Mouse (Mus musculus) thymus, adult 2 months (tissue): ENCODE data around the gene Cc2d2b.

Experiments
- CTCF ChIP-seq: fragments of 200-500 bp; IDR thresholded peaks from 2 replicates; pipeline ENCODE4 v1.5.1; 2012; ENCODE audit warnings: mild to moderate bottlenecking, control low read depth, low read length, moderate library complexity, borderline replicate concordance; ENCODE audit not compliant: control insufficient read depth, poor library complexity, insufficient read depth; ENCODE audit errors: extremely low read depth
- POLR2A ChIP-seq: fragments of 200-500 bp; IDR thresholded peaks from 2 replicates; pipeline ENCODE4 v1.6.1; 2012; ENCODE audit warnings: mild to moderate bottlenecking, low read length, control low read depth, moderate library complexity; ENCODE audit not compliant: control insufficient read depth, poor library complexity, insufficient read depth; ENCODE audit errors: extremely low read depth

GRCm38 (mm10) chr19:40726614-40727013, 21.9 kb upstream of the Cc2d2b start:
- TF ChIP-seq CTCF, result no peak
- no peak for TF ChIP-seq POLR2A
